Mouse (Mus musculus): ENCODE results near the gene Slc2a2. TPM values are rescaled to one million over a fixed set of nuclear protein-coding genes. Genes with fewer than 3 reads are reported as not detected.

The Slc2a2 gene
- not detected for polyA plus RNA-seq (2014; fragmentation: Illumina TruSeq; extraction: RNeasy Lipid Tissue Mini Kit (QIAGEN cat#74804); ENCODE audit: low read depth, low replicate concordance)

GRCm38 (mm10) chr3:28697797-28698196 lies at the start of gene Slc2a2:
TSS of gene Slc2a2 (plus strand) at chr3:28697903.

Other genes with a start within 250 kb of the Slc2a2 start
- gene Eif5a2, start 83.4 kb downstream of the Slc2a2 start, polyA plus RNA-seq (2014; fragmentation: Illumina TruSeq; extraction: RNeasy Lipid Tissue Mini Kit (QIAGEN cat#74804); ENCODE audit: low read depth, low replicate concordance), result 6.6 TPM
- gene Rpl22l1, start 107.5 kb downstream of the Slc2a2 start, polyA plus RNA-seq (2014; fragmentation: Illumina TruSeq; extraction: RNeasy Lipid Tissue Mini Kit (QIAGEN cat#74804); ENCODE audit: low read depth, low replicate concordance), result 798 TPM
- gene Gm1527, start 194.7 kb downstream of the Slc2a2 start, polyA plus RNA-seq (2014; fragmentation: Illumina TruSeq; extraction: RNeasy Lipid Tissue Mini Kit (QIAGEN cat#74804); ENCODE audit: low read depth, low replicate concordance), result 0.54 TPM